Mouse (Mus musculus) cerebellum, adult 9-11 months (tissue): Measurements from ENCODE around the gene Krtap24-1.

ENCODE experiments used
- DNase-seq: peaks from one replicate; pipeline ENCODE4 v3.0.0; 2022

Gene Krtap24-1

GRCm38 (mm10) chr16:88611922-88612321 is at the start of gene Krtap24-1:
Gene Krtap24-1 (minus strand): TSS chr16:88612279.
- no peak for DNase-seq

- no peak for DNase-seq
These were observed 45.3 kb upstream of the Krtap24-1 start for GRCm38 (mm10) chr16:88657426-88657825.

- no peak for DNase-seq
These were observed 39.9 kb upstream of the Krtap24-1 start for GRCm38 (mm10) chr16:88651952-88652351.

- no peak for DNase-seq
These were observed 39.0 kb upstream of the Krtap24-1 start for GRCm38 (mm10) chr16:88651082-88651481.

- DNase-seq, result no peak
These were observed 35.3 kb upstream of the Krtap24-1 start, which contains the start of gene Krtap26-1 for GRCm38 (mm10) chr16:88647358-88647846. Gene Krtap26-1 (minus strand): TSS chr16:88647796.

- no peak for DNase-seq
These were observed 34.5 kb upstream of the Krtap24-1 start for GRCm38 (mm10) chr16:88646366-88647111.

GRCm38 (mm10) chr16:88640053-88640452 is 28.0 kb upstream of the Krtap24-1 start:
- DNase-seq, result no peak

GRCm38 (mm10) chr16:88635142-88635541 is 23.1 kb upstream of the Krtap24-1 start:
- DNase-seq, result no peak

GRCm38 (mm10) chr16:88631474-88631873 is 19.4 kb upstream of the Krtap24-1 start:
- DNase-seq, result no peak

- DNase-seq, result no peak
These were observed 15.5 kb upstream of the Krtap24-1 start, which contains the start of gene 2310079G19Rik for GRCm38 (mm10) chr16:88627566-88627965. Gene 2310079G19Rik (minus strand): TSS chr16:88627666.

- DNase-seq, result no peak
These were observed 633 bp upstream of the Krtap24-1 start for GRCm38 (mm10) chr16:88612712-88613111.

- no peak for DNase-seq
These were observed 7.5 kb downstream of the Krtap24-1 start for GRCm38 (mm10) chr16:88604570-88604969.

GRCm38 (mm10) chr16:88602464-88602863 is 9.6 kb downstream of the Krtap24-1 start:
- DNase-seq, result no peak

GRCm38 (mm10) chr16:88600303-88600702 is 11.8 kb downstream of the Krtap24-1 start:
- DNase-seq, result no peak

- no peak for DNase-seq
These were observed 12.4 kb downstream of the Krtap24-1 start for GRCm38 (mm10) chr16:88599504-88600237.

- DNase-seq, result no peak
These were observed 19.3 kb downstream of the Krtap24-1 start for GRCm38 (mm10) chr16:88592758-88593157.

GRCm38 (mm10) chr16:88583338-88583737 is 28.7 kb downstream of the Krtap24-1 start:
- DNase-seq, result no peak

GRCm38 (mm10) chr16:88575885-88576679 is 36.0 kb downstream of the Krtap24-1 start:
- no peak for DNase-seq

GRCm38 (mm10) chr16:88572904-88573404 is 39.1 kb downstream of the Krtap24-1 start:
- no peak for DNase-seq

GRCm38 (mm10) chr16:88570136-88570535 is 41.9 kb downstream of the Krtap24-1 start:
- DNase-seq, result no peak

- DNase-seq, result no peak
These were observed 42.3 kb downstream of the Krtap24-1 start for GRCm38 (mm10) chr16:88569732-88570131.

GRCm38 (mm10) chr16:88569096-88569495 is 43.0 kb downstream of the Krtap24-1 start:
- no peak for DNase-seq
